Mouse (Mus musculus) kidney, adult 2 months (tissue): ENCODE measurements around the gene 2410004B18Rik. TPM values are rescaled to one million over a fixed set of nuclear protein-coding genes. Genes with fewer than 3 reads are reported as not detected.
A peak's percentile ranks its signal among the peaks of the same experiment; 100 is the strongest.

Source experiments
- DNase-seq: peaks from one replicate; pipeline ENCODE4 v3.0.0; 2021
- H3K27ac ChIP-seq: fragments of 200-500 bp; 2 replicates; pipeline ENCODE4 v1.5.1; 2012; ENCODE audit warnings: low read depth, low read length, control low read depth, inconsistent platforms; ENCODE audit not compliant: insufficient read depth
- H3K27me3 ChIP-seq: fragments of 200-500 bp; replicated peaks from 2 replicates; pipeline ENCODE4 v1.6.1; 2012; ENCODE audit warnings: mild to moderate bottlenecking, moderate library complexity, low read length, inconsistent platforms; ENCODE audit not compliant: control insufficient read depth, insufficient read depth
- H3K36me3 ChIP-seq: fragments of 200-500 bp; 2 replicates; pipeline ENCODE4 v1.6.1; 2012; ENCODE audit warnings: mild to moderate bottlenecking, moderate library complexity, low read length, inconsistent platforms; ENCODE audit not compliant: control insufficient read depth, insufficient read depth
- H3K4me1 ChIP-seq: fragments of 200-500 bp; 2 replicates; pipeline ENCODE4 v1.6.1; 2011; ENCODE audit warnings: low read length; ENCODE audit not compliant: control insufficient read depth, insufficient read depth
- H3K4me3 ChIP-seq: fragments of 200-500 bp; 2 replicates; pipeline ENCODE4 v1.5.1; 2011; ENCODE audit warnings: mild to moderate bottlenecking, low read depth, low read length, control low read depth; ENCODE audit not compliant: insufficient read depth
- CTCF ChIP-seq: fragments of 200-500 bp; conservative IDR thresholded peaks from 2 replicates; pipeline ENCODE4 v1.5.1; 2011; ENCODE audit warnings: low read depth, mild to moderate bottlenecking, control low read depth, low read length, moderate library complexity, mixed read lengths; ENCODE audit not compliant: insufficient read depth, insufficient read length
- POLR2A ChIP-seq: fragments of 200-500 bp; IDR thresholded peaks from one replicate; pipeline ENCODE4 v1.6.1; 2011; ENCODE audit warnings: low read depth, low read length, control low read depth
- WGBS: fragments of 180-500 bp; shearing (Covaris S2); methylation state at CpG from one replicate; pipeline ENCODE4 v1.1.7; 2018; 5-methylcytosine and 5-hydroxymethylcytosine counted together
- polyA plus RNA-seq: library from polyadenylated mRNA; depleted of rRNA; stranded (reverse); fragments of >200 nt; gene quantifications from 2 replicates; pipeline ENCODE4 v1.2.3, GENCODE M21; 2012

2410004B18Rik gene
- polyA plus RNA-seq, 1 experiment: 7.4 TPM

DNA sequence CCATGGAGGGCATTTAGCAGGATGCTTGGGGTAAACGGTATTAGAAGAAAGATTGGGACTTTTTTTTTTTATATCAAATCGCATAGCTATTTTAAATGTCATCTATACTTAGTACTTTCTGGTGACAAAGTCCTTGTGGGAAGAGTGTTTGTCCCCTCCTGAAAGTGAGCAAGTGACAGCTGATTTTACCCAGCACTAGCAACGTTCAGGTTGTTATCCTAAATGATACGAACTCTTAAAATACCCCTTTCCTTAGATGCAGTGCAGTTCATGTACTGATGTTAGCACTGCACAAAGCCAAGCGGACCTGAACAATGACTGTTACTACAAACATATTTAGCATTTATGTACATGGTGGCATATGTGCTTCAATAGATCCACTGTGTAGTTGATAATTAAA is 29.0 kb downstream of the 2410004B18Rik start:
- H3K4me1 ChIP-seq: peaks cover 23% of the 10 kb centered on the region

DNA sequence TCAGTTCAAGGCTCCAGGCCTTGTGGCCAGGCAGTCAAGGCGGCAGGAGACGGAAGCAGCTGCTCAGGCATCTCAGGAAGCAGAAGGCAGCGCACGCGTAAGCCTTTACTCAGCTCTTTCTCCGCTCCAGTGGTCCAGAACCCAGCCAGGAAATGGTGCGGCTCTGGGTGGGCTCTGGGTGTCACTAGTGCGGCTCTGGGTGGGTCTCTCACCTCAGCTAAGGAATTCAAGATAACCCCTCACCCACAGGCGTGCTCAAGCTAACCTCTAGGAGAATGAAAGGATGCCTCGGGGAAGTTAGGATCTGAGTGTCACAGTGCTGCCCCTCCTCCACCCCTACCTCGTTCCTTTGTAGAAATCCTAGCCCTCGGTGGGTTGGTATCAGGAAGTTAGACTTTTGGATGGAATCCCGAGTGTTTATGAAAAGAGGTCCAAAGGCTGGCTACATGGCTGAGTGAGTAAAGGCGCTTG is 31.3 kb downstream of the 2410004B18Rik start:
- TF ChIP-seq CTCF (no peak), POLR2A (no peak)
- Histone ChIP-seq H3K4me3 (no peak overlapping the region), H3K4me1 (peaks cover 12% of the 10 kb centered on the region), H3K36me3 (no peaks in the 10 kb centered on the region), H3K27me3 (no peaks in the 10 kb centered on the region), H3K27ac (peak overlapping the region; percentile 67)
- peak; percentile 84 for DNase-seq
- 15% methylated on average over 14 of the region's 14 CpGs for WGBS

More for the DNA sequence above, 29.0 kb downstream of the 2410004B18Rik start:
- WGBS: 90% methylated on average over 5 of the region's 5 CpGs
- Histone ChIP-seq H3K4me3 (no peak overlapping the region), H3K27me3 (no peaks in the 10 kb centered on the region), H3K36me3 (no peaks in the 10 kb centered on the region), H3K27ac (no peak overlapping the region)
- TF ChIP-seq POLR2A: no peak
- no peak for TF ChIP-seq CTCF
- DNase-seq: no peak

DNA sequence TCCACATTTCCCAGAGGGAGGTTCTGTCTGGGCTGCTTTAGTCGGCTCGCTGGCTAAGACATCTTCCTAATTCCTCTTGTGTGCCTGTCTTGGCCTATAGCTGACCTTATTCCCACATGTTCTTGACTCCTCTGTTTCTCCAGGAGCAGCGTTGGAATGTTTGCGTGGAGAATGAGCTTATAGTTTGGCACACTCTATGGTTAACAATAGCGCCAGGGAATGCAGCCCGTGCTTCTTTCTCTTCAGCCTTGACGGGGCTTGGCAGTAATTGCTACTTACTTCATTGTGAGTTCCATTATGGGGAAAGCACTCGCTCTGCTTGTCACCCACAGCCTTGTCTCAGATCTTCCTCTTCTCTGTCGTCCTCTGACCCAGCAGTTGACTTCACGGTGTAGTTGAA is 33.7 kb downstream of the 2410004B18Rik start:
- WGBS: 82% methylated on average over 10 of the region's 10 CpGs
- H3K27ac ChIP-seq: no peak overlapping the region
- TF ChIP-seq POLR2A (no peak), CTCF (no peak)
- H3K27me3 ChIP-seq: no peaks in the 10 kb centered on the region
- DNase-seq: no peak
- peaks cover 4% of the 10 kb centered on the region for H3K4me1 ChIP-seq
- H3K4me3 ChIP-seq: no peak overlapping the region
- H3K36me3 ChIP-seq: no peaks in the 10 kb centered on the region

DNA sequence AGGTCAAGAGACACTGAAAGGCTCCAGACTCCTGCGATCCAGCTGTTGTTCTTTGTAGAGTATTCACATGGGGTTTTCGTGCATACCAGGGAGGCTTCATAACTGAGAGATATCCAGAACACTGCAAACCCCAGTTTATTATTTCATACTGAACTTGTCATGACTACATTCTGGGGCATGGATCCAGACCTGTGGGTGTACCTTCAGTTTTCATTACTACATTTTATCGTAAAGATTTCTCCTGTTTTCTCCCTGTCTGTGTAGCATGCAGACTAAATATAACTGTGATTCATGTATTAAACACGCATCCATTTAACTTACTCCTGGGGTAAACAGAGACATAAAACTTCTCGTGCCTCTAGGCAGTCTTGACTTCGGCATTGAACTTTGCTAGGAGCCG is 37.2 kb downstream of the 2410004B18Rik start:
- H3K4me3 ChIP-seq: no peak overlapping the region
- H3K27ac ChIP-seq: no peak overlapping the region
- WGBS: 78% methylated on average over 7 of the region's 7 CpGs
- no peak for DNase-seq
- H3K27me3 ChIP-seq: no peaks in the 10 kb centered on the region
- no peaks in the 10 kb centered on the region for H3K36me3 ChIP-seq
- TF ChIP-seq CTCF (no peak), POLR2A (no peak)
- H3K4me1 ChIP-seq: no peaks in the 10 kb centered on the region

DNA sequence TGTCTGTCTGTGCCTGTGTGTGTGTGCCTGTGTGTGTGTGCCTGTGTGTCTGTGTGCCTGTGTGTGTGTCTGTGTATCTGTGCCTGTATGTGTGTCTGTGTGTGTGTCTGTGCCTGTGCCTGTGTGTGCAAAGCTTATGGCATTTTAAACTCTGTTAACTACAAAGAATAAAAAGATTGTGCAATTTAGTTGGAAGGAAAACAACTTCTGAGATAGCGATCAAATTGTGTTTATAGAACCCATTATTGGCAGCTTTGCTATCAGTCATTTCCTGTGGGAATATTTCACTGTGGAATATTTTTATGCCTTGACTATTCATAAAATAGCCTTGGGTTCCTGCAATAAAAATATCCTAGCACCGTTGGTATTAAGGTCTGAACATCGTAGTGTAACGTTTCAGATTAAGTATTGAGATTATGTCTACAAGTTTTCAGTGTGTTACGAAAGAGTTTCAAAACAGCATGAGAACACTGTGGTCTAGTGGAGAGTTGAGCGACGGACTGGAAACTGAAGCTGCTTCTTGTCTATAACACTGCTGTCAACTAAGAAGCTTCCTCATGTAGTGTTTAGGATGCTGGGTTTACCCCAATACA is 47.6 kb downstream of the 2410004B18Rik start:
- H3K27me3 ChIP-seq: no peaks in the 10 kb centered on the region
- H3K36me3 ChIP-seq: no peaks in the 10 kb centered on the region
- DNase-seq: no peak
- no peaks in the 10 kb centered on the region for H3K4me1 ChIP-seq
- no peak for TF ChIP-seq POLR2A
- TF ChIP-seq CTCF: no peak
- H3K4me3 ChIP-seq: no peak overlapping the region
- no peak overlapping the region for H3K27ac ChIP-seq
- WGBS: 58% methylated on average over 7 of the region's 7 CpGs

DNA sequence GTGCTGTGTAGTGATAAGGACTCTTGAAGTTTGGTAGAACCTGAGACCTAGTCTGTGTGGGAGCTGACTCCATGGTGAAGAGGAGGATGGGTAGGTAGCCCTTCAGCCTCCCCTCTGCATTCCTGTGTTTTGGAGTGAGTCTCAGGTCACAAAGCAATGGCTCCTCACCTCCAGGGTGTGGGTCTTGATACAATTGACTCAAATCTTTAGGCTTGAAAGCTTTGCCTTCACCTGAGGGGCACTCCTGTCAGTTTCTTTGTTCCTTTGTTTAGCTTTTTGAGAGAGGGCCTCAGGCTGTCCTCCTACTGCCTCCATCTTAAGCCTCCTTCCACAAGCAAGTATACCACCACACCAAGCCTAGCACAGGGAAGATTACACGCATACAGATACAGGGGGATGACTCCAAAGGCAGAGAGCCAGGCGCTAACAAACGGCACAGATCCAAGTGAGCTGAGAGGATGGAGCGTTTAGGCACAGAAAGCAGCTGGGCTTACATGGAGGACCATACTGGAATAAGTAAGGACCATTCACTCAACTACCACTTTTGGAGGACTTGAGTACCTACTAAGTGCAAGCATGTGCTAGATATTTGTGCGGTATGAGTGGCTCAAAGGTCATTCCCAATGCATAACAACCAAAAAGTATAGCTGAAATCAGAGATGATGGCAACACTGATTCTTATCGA is 48.6 kb downstream of the 2410004B18Rik start:
- Histone ChIP-seq H3K27ac (no peak overlapping the region), H3K4me1 (peaks cover 3% of the 10 kb centered on the region; the same call in 1 of the 2 replicates), H3K27me3 (no peaks in the 10 kb centered on the region), H3K4me3 (no peak overlapping the region), H3K36me3 (no peaks in the 10 kb centered on the region)
- WGBS: 80% methylated on average over 6 of the region's 6 CpGs
- TF ChIP-seq CTCF (no peak), POLR2A (no peak)
- DNase-seq: no peak

DNA sequence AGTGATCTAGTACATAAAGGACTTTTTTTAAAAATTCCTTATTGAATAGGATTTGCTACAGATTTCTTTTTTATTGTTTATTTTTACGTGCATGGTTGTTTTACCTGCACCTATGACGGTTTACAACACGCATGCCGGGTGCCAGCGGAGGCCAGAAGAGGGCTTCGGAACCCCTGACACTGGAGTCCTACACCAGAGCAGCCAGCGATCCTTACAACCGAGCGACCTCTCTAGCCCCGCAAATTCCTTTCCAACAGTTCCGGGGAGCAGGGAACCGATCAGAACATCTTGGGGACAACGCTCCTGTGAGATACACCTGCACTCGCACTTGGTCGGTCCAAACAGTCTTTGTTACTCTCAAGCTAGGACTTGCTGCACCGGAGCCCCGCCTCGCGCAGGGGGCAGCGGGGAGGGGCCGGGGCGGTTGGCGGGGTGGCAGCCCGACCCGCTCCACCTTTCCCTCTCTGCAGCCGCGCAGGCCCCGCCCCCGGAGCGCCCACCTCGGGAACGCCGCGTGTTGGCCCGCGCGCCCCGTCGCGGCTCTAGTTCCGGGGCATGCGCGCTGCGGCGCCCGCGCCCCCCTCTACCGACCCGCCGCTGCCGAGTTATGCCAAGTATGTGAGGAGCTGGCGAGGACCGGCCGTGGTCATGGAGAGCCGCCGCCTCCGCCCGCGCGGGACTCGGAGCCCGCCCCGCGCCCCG is 49.6 kb downstream of the 2410004B18Rik start, which contains the start of gene Syde2:
TSS of gene Syde2 (plus strand) at position 603 of the 702 bp plus-strand sequence.
- no peaks in the 10 kb centered on the region for H3K27me3 ChIP-seq
- no peaks in the 10 kb centered on the region for H3K36me3 ChIP-seq
- peak; percentile 95 for DNase-seq
- WGBS: under 1% methylated on average over 65 of the region's 65 CpGs
- peak within 1 kb of the TSS; percentile 86 for H3K27ac ChIP-seq
- no peak for TF ChIP-seq CTCF
- TF ChIP-seq POLR2A: no peak
- H3K4me1 ChIP-seq: peaks cover 4% of the 10 kb centered on the region; the same call in 1 of the 2 replicates
- H3K4me3 ChIP-seq: peak within 1 kb of the TSS; percentile 84
